8 mouse cellular contexts compared by ENCODE assay signal in genomic region chr4:56801907-56802668, GRCm38 (mm10). TPM values are rescaled to one million over a fixed set of nuclear protein-coding genes. Genes with fewer than 3 reads are reported as not detected.
DNase-seq lines count a peak whose midpoint lies in the region; ATAC-seq and TF ChIP-seq lines count a peak whose summit lies in the region.

Gene Elp1 (minus strand): TSS chr4:56802331.
Gene Fam206a (plus strand): TSS chr4:56802345.

- H3K36me3 ChIP-seq in C2C12 (ENCODE audit: control insufficient read depth, insufficient read depth): peaks cover 44% of the 10 kb centered on the region
- peaks cover 58% of the 10 kb centered on the region for H3K36me3 ChIP-seq in erythroblast, embryonic 14.5 days (ENCODE audit: control insufficient read depth)
- H3K36me3 ChIP-seq in heart, embryonic 12.5 days: peaks cover 44% of the 10 kb centered on the region
- H3K36me3 ChIP-seq in kidney, postnatal 0 days (ENCODE audit: insufficient read depth, low read length): peaks cover 21% of the 10 kb centered on the region
- H3K36me3 ChIP-seq in liver, embryonic 11.5 days (ENCODE audit: control insufficient read depth, insufficient read depth, low read length): peaks cover 21% of the 10 kb centered on the region; the same call in 1 of the 2 replicates
- peaks cover 45% of the 10 kb centered on the region for H3K36me3 ChIP-seq in stomach, embryonic 14.5 days (ENCODE audit: control insufficient read depth, insufficient read depth, low read length)

- TF ChIP-seq POLR2A in brain, embryonic 14.5 days (IDR thresholded peaks at IDR 0.05; ENCODE audit: borderline replicate concordance, extremely low read depth, insufficient read depth, insufficient read length, poor library complexity, severe bottlenecking): peak; percentile 71; the same call in 1 of the 2 replicates

- peaks cover 35% of the 10 kb centered on the region for H3K4me1 ChIP-seq in erythroblast, embryonic 14.5 days (ENCODE audit: control insufficient read depth)
- peaks cover 16% of the 10 kb centered on the region for H3K4me1 ChIP-seq in heart, embryonic 12.5 days (replicated peaks)
- H3K4me1 ChIP-seq in kidney, postnatal 0 days (replicated peaks; ENCODE audit: insufficient read depth, low read length): peaks cover 16% of the 10 kb centered on the region
- peaks cover 7% of the 10 kb centered on the region for H3K4me1 ChIP-seq in liver, embryonic 11.5 days (replicated peaks; ENCODE audit: control insufficient read depth, insufficient read depth, low read length)
- H3K4me1 ChIP-seq in stomach, embryonic 14.5 days (ENCODE audit: control insufficient read depth, insufficient read depth, low read length): peaks cover 17% of the 10 kb centered on the region; the same call in 1 of the 2 replicates

- no peaks in the 10 kb centered on the region for H3K9me3 ChIP-seq in erythroblast, embryonic 14.5 days (ENCODE audit: control insufficient read depth, low read length)
- no peaks in the 10 kb centered on the region for H3K9me3 ChIP-seq in heart, embryonic 12.5 days (replicated peaks)
- no peaks in the 10 kb centered on the region for H3K9me3 ChIP-seq in kidney, postnatal 0 days (replicated peaks; ENCODE audit: low read length)
- H3K9me3 ChIP-seq in liver, embryonic 11.5 days (ENCODE audit: control insufficient read depth, low read length): no peaks in the 10 kb centered on the region
- H3K9me3 ChIP-seq in stomach, embryonic 14.5 days (ENCODE audit: control insufficient read depth, low read depth, low read length): no peaks in the 10 kb centered on the region

- peaks cover 49% of the 10 kb centered on the region for H3K79me2 ChIP-seq in C2C12 (ENCODE audit: control insufficient read depth, insufficient read depth)

- ATAC-seq in heart, embryonic 12.5 days (ENCODE audit: insufficient number of reproducible peaks, low FRiP score): peak; percentile 95
- peak; percentile 96 for ATAC-seq in kidney, postnatal 0 days (replicated peaks; ENCODE audit: low FRiP score, low read depth)
- peak; percentile 92 for ATAC-seq in liver, embryonic 11.5 days (replicated peaks; ENCODE audit: low FRiP score)
- ATAC-seq in stomach, embryonic 14.5 days (ENCODE audit: insufficient number of reproducible peaks, insufficient read depth, low FRiP score, low read depth): peak; percentile 94

- peak; percentile 97 for DNase-seq in brain, embryonic 14.5 days (ENCODE audit: low read depth)
- peak; percentile 85 for DNase-seq in kidney, postnatal 0 days (ENCODE audit: low spot score)
- peak; percentile 98 for DNase-seq in liver, embryonic 11.5 days (ENCODE audit: low spot score)
- DNase-seq in naive thymus-derived CD4-positive, alpha-beta T cell, adult 2 months (ENCODE audit: low read depth): peak; percentile 96

- peak within 1 kb of the TSS; percentile 75 for H3K27ac ChIP-seq in heart, embryonic 12.5 days (ENCODE audit: poor library complexity, severe bottlenecking)
- H3K27ac ChIP-seq in kidney, postnatal 0 days: peak within 1 kb of the TSS; percentile 42
- peak within 1 kb of the TSS; percentile 17; the same call in 1 of the 2 replicates for H3K27ac ChIP-seq in liver, embryonic 11.5 days (ENCODE audit: low read depth, low read length)
- peak within 1 kb of the TSS; percentile 61 for H3K27ac ChIP-seq in stomach, embryonic 14.5 days (ENCODE audit: low read length)

- peak within 1 kb of the TSS; percentile 80 for H3K4me2 ChIP-seq in heart, embryonic 12.5 days
- peak within 1 kb of the TSS; percentile 80 for H3K4me2 ChIP-seq in kidney, postnatal 0 days (ENCODE audit: low read length)
- peak within 1 kb of the TSS; percentile 76 for H3K4me2 ChIP-seq in liver, embryonic 11.5 days
- peak within 1 kb of the TSS; percentile 82 for H3K4me2 ChIP-seq in stomach, embryonic 14.5 days (replicated peaks; ENCODE audit: low read depth, low read length)

- peaks cover 38% of the 10 kb centered on the region for H3K79me3 ChIP-seq in C2C12 (ENCODE audit: low read depth)

- TF ChIP-seq CTCF in C2C12 (IDR thresholded peaks at IDR 0.05; ENCODE audit: control insufficient read depth, insufficient read depth, insufficient read length): no peak
- no peak for TF ChIP-seq CTCF in brain, embryonic 14.5 days (IDR thresholded peaks at IDR 0.05; ENCODE audit: borderline replicate concordance, extremely low read depth, insufficient read depth, insufficient read length)
- no peak for TF ChIP-seq CTCF in kidney, postnatal 0 days (IDR thresholded peaks at IDR 0.05; ENCODE audit: low read depth)

- H3K27me3 ChIP-seq in C2C12 (ENCODE audit: control insufficient read depth, insufficient read depth, insufficient read length): no peaks in the 10 kb centered on the region
- no peaks in the 10 kb centered on the region for H3K27me3 ChIP-seq in erythroblast, embryonic 14.5 days (ENCODE audit: control insufficient read depth)
- H3K27me3 ChIP-seq in heart, embryonic 12.5 days (replicated peaks): no peaks in the 10 kb centered on the region
- H3K27me3 ChIP-seq in kidney, postnatal 0 days (ENCODE audit: insufficient read depth, low read length): no peaks in the 10 kb centered on the region
- H3K27me3 ChIP-seq in liver, embryonic 11.5 days (replicated peaks; ENCODE audit: control insufficient read depth, insufficient read depth, low read length): no peaks in the 10 kb centered on the region
- H3K27me3 ChIP-seq in stomach, embryonic 14.5 days (ENCODE audit: control insufficient read depth, insufficient read depth, low read length): no peaks in the 10 kb centered on the region

- H3K4me3 ChIP-seq in C2C12 (ENCODE audit: insufficient read depth, poor library complexity, severe bottlenecking): peak within 1 kb of the TSS; percentile 78
- peak within 1 kb of the TSS; percentile 90 for H3K4me3 ChIP-seq in erythroblast, embryonic 14.5 days (replicated peaks)
- peak within 1 kb of the TSS; percentile 95 for H3K4me3 ChIP-seq in heart, embryonic 12.5 days
- H3K4me3 ChIP-seq in kidney, postnatal 0 days (replicated peaks; ENCODE audit: low read depth, low read length): peak within 1 kb of the TSS; percentile 75
- peak within 1 kb of the TSS; percentile 81 for H3K4me3 ChIP-seq in liver, embryonic 11.5 days (ENCODE audit: low read depth, low read length)
- H3K4me3 ChIP-seq in stomach, embryonic 14.5 days (ENCODE audit: low read depth, low read length): peak within 1 kb of the TSS; percentile 85

- peak within 1 kb of the TSS; percentile 94 for H3K9ac ChIP-seq in heart, embryonic 12.5 days
- peak within 1 kb of the TSS; percentile 73 for H3K9ac ChIP-seq in kidney, postnatal 0 days (ENCODE audit: low read depth, low read length)
- H3K9ac ChIP-seq in liver, embryonic 11.5 days (ENCODE audit: low read depth, low read length): peak within 1 kb of the TSS; percentile 84
- H3K9ac ChIP-seq in stomach, embryonic 14.5 days (replicated peaks; ENCODE audit: low read depth, low read length): peak within 1 kb of the TSS; percentile 75

- H3ac ChIP-seq in C2C12 (ENCODE audit: control insufficient read depth, insufficient read length, low read depth): peak within 1 kb of the TSS; percentile 90

- whole genome bisulfite sequencing in heart, embryonic 12.5 days: under 1% methylated on average over 72 of the region's 72 CpGs
- whole genome bisulfite sequencing in kidney, postnatal 0 days: 0% methylated on average over 72 of the region's 72 CpGs
- under 1% methylated on average over 69 of the region's 72 CpGs for WGBS in liver, embryonic 11.5 days
- WGBS in stomach, embryonic 14.5 days: under 1% methylated on average over 70 of the region's 72 CpGs

TF ChIP-seq in C2C12, 6 proteins besides CTCF, POLR2A, EP300 and RAD21:
- TF ChIP-seq FOSL1 (IDR thresholded peaks at IDR 0.05; ENCODE audit: insufficient read depth, low read length, poor library complexity, severe bottlenecking) (no peak), CEBPB (IDR thresholded peaks at IDR 0.05; ENCODE audit: low read depth) (no peak)

RNA-seq across cellular contexts. Expression of gene Elp1, which starts in this region (rescaled TPM):
- 27.2 TPM for polyA plus RNA-seq in C2C12 (2012; fragmentation: generic; extraction: Trizol)
- polyA plus RNA-seq in brain, embryonic 14.5 days (2012; rRNA removed): 79.2 and 82.1 TPM in 2 replicates
- polyA plus RNA-seq in erythroblast, embryonic 14.5 days (2012): 0.14 and 0.29 TPM in 2 replicates
- polyA plus RNA-seq in heart, embryonic 12.5 days (2016; fragmentation: Nextera tagmentation; extraction: Ambion mirVana): 48.6 and 49.4 TPM in 2 replicates
- polyA plus RNA-seq in kidney, postnatal 0 days (2015; fragmentation: Nextera tagmentation; extraction: Ambion mirVana): 24.9 and 25.8 TPM in 2 replicates
- 64.5 and 66.8 TPM in 2 replicates for polyA plus RNA-seq in liver, embryonic 11.5 days (2014; fragmentation: Nextera tagmentation; extraction: Ambion mirVana)
- 51.6 and 55.8 TPM in 2 replicates for polyA plus RNA-seq in stomach, embryonic 14.5 days (2014; fragmentation: Nextera tagmentation; extraction: Ambion mirVana)

RNA-seq across cellular contexts. Expression of gene Fam206a, which starts in this region (rescaled TPM):
- 13.0 TPM for polyA plus RNA-seq in C2C12 (2012; fragmentation: generic; extraction: Trizol)
- 8.2 and 13.3 TPM in 2 replicates for polyA plus RNA-seq in brain, embryonic 14.5 days (2012; rRNA removed)
- polyA plus RNA-seq in erythroblast, embryonic 14.5 days (2012): 0.16 and 0.43 TPM in 2 replicates
- polyA plus RNA-seq in heart, embryonic 12.5 days (2016; fragmentation: Nextera tagmentation; extraction: Ambion mirVana): 12.2 and 14.6 TPM in 2 replicates
- 11.5 and 12.4 TPM in 2 replicates for polyA plus RNA-seq in kidney, postnatal 0 days (2015; fragmentation: Nextera tagmentation; extraction: Ambion mirVana)
- polyA plus RNA-seq in liver, embryonic 11.5 days (2014; fragmentation: Nextera tagmentation; extraction: Ambion mirVana): 18.3 and 20.0 TPM in 2 replicates
- polyA plus RNA-seq in stomach, embryonic 14.5 days (2014; fragmentation: Nextera tagmentation; extraction: Ambion mirVana): 18.2 and 20.1 TPM in 2 replicates

Comparison
In these comparisons a context has a peak if more than half of its experiments do, and no peak if none do; other contexts are left out.
1. Peak in every context shown above with its lines: DNase-seq, ATAC-seq, H3K4me3 ChIP-seq and H3K27ac ChIP-seq.
2. RNA of gene Elp1 (polyA plus RNA-seq): 79.2 to 82.1 TPM in brain, embryonic 14.5 days, 64.5 to 66.8 TPM in liver, embryonic 11.5 days, 51.6 to 55.8 TPM in stomach, embryonic 14.5 days, 48.6 to 49.4 TPM in heart, embryonic 12.5 days, 27.2 TPM in C2C12 (single experiment) and 24.9 to 25.8 TPM in kidney, postnatal 0 days; 0.14 to 0.29 TPM in erythroblast, embryonic 14.5 days; every median in the first group is over 10 times any median in the second.
3. H3K27ac ChIP-seq: peak in every context shown above with its lines; median percentile 75 in heart, embryonic 12.5 days; 61 in stomach, embryonic 14.5 days; 42 in kidney, postnatal 0 days; 17 in liver, embryonic 11.5 days.